Mouse (Mus musculus) testis, adult 2 months (tissue): ENCODE measurements around the gene Sorcs2. TPM values are rescaled to one million over a fixed set of nuclear protein-coding genes. Genes with fewer than 3 reads are reported as not detected.

Experiments used
- H3K27ac ChIP-seq: fragments of 200-500 bp; 2 replicates; pipeline ENCODE4 v1.5.1; 2012; ENCODE audit warnings: low read depth, low read length; ENCODE audit not compliant: control insufficient read depth, insufficient read depth
- H3K27me3 ChIP-seq: fragments of 200-500 bp; 2 replicates; pipeline ENCODE4 v1.6.1; 2012; ENCODE audit warnings: mild to moderate bottlenecking, low read length, moderate library complexity; ENCODE audit not compliant: control insufficient read depth, insufficient read depth
- H3K36me3 ChIP-seq: fragments of 200-500 bp; 2 replicates; pipeline ENCODE4 v1.6.1; 2012; ENCODE audit warnings: mild to moderate bottlenecking, low read length; ENCODE audit not compliant: control insufficient read depth, insufficient read depth
- H3K4me1 ChIP-seq: fragments of 200-500 bp; 2 replicates; pipeline ENCODE4 v1.6.1; 2012; ENCODE audit warnings: low read length; ENCODE audit not compliant: control insufficient read depth, insufficient read depth
- H3K4me3 ChIP-seq: fragments of 200-500 bp; 2 replicates; pipeline ENCODE4 v1.5.1; 2012; ENCODE audit warnings: low read depth, mild to moderate bottlenecking, low read length, moderate library complexity, mixed read lengths; ENCODE audit not compliant: control insufficient read depth
- CTCF ChIP-seq: fragments of 200-500 bp; IDR thresholded peaks from 2 replicates; pipeline ENCODE4 v1.5.1; 2012; ENCODE audit warnings: low read depth, mild to moderate bottlenecking, inconsistent platforms, low read length, moderate library complexity; ENCODE audit not compliant: control insufficient read depth, insufficient read depth, insufficient replicate concordance
- POLR2A ChIP-seq: fragments of 200-500 bp; IDR thresholded peaks from 2 replicates; pipeline ENCODE4 v1.6.1; 2012; ENCODE audit warnings: low read depth, mild to moderate bottlenecking, inconsistent platforms, low read length, moderate library complexity; ENCODE audit not compliant: control insufficient read depth
- polyA plus RNA-seq: library from polyadenylated mRNA; depleted of rRNA; stranded (reverse); fragments of >200 nt; gene quantifications from 2 replicates; pipeline ENCODE4 v1.2.3, GENCODE M21; 2012

Sorcs2 gene
- polyA plus RNA-seq, 1 experiment: 13.8 TPM

- Histone ChIP-seq H3K27ac (no peak overlapping the region), H3K36me3 (no peaks in the 10 kb centered on the region), H3K27me3 (no peaks in the 10 kb centered on the region), H3K4me1 (no peaks in the 10 kb centered on the region), H3K4me3 (no peak overlapping the region)
- TF ChIP-seq POLR2A: no peak
- TF ChIP-seq CTCF: no peak
These were observed 416.6 kb downstream of the Sorcs2 start for GRCm38 (mm10) chr5:35981341-35981740.

- H3K27me3 ChIP-seq: no peaks in the 10 kb centered on the region
- no peaks in the 10 kb centered on the region for H3K4me1 ChIP-seq
- H3K36me3 ChIP-seq: no peaks in the 10 kb centered on the region
These were observed 417.4 kb downstream of the Sorcs2 start for GRCm38 (mm10) chr5:35980542-35980941.

GRCm38 (mm10) chr5:35975681-35976080, 422.3 kb downstream of the Sorcs2 start:
- no peaks in the 10 kb centered on the region; the same call in 1 of the 2 replicates for H3K4me1 ChIP-seq
- H3K36me3 ChIP-seq: no peaks in the 10 kb centered on the region
- no peaks in the 10 kb centered on the region for H3K27me3 ChIP-seq
- TF ChIP-seq CTCF: peak; percentile 86; the same call in 1 of the 2 replicates
- TF ChIP-seq POLR2A: no peak
- no peak overlapping the region for H3K4me3 ChIP-seq
- H3K27ac ChIP-seq: no peak overlapping the region

More at GRCm38 (mm10) chr5:35980542-35980941, 417.4 kb downstream of the Sorcs2 start:
- Histone ChIP-seq H3K4me3 (no peak overlapping the region), H3K27ac (no peak overlapping the region)
- TF ChIP-seq POLR2A (no peak), CTCF (no peak)

- no peaks in the 10 kb centered on the region; the same call in 1 of the 2 replicates for H3K4me1 ChIP-seq
- H3K4me3 ChIP-seq: no peak overlapping the region
- TF ChIP-seq POLR2A (no peak), CTCF (no peak)
- no peaks in the 10 kb centered on the region for H3K36me3 ChIP-seq
- no peak overlapping the region for H3K27ac ChIP-seq
- H3K27me3 ChIP-seq: no peaks in the 10 kb centered on the region
These were observed 423.7 kb downstream of the Sorcs2 start for GRCm38 (mm10) chr5:35974265-35974664.

GRCm38 (mm10) chr5:35973800-35974199, 424.1 kb downstream of the Sorcs2 start:
- H3K4me1 ChIP-seq: no peaks in the 10 kb centered on the region; the same call in 1 of the 2 replicates
- H3K4me3 ChIP-seq: no peak overlapping the region
- TF ChIP-seq POLR2A (no peak), CTCF (no peak)
- no peaks in the 10 kb centered on the region for H3K36me3 ChIP-seq
- H3K27ac ChIP-seq: no peak overlapping the region
- H3K27me3 ChIP-seq: no peaks in the 10 kb centered on the region

GRCm38 (mm10) chr5:35972739-35973138, 425.2 kb downstream of the Sorcs2 start:
- no peaks in the 10 kb centered on the region for H3K36me3 ChIP-seq
- H3K27me3 ChIP-seq: no peaks in the 10 kb centered on the region
- no peak overlapping the region for H3K4me3 ChIP-seq
- TF ChIP-seq CTCF (no peak), POLR2A (no peak)
- no peak overlapping the region for H3K27ac ChIP-seq
- H3K4me1 ChIP-seq: no peaks in the 10 kb centered on the region; the same call in 1 of the 2 replicates

GRCm38 (mm10) chr5:35971841-35972578, 425.9 kb downstream of the Sorcs2 start:
- no peak overlapping the region for H3K4me3 ChIP-seq
- no peaks in the 10 kb centered on the region for H3K27me3 ChIP-seq
- TF ChIP-seq POLR2A (no peak), CTCF (peak; percentile 82)
- no peaks in the 10 kb centered on the region for H3K36me3 ChIP-seq
- H3K4me1 ChIP-seq: no peaks in the 10 kb centered on the region; the same call in 1 of the 2 replicates
- H3K27ac ChIP-seq: no peak overlapping the region
